Mouse (Mus musculus): ENCODE results near the gene Ear10.
"Not testable (repeated sequence)": the region's sequence is repeated elsewhere in the genome, so short reads cannot be mapped to it uniquely, and the experiment has no call there.

Ear10 gene

GRCm38 (mm10) chr14:43923459-43923858 is at the start of gene Ear10:
Gene Ear10, minus strand, starts transcription at chr14:43923559.
- not testable (repeated sequence) for DNase-seq

- not testable (repeated sequence) for DNase-seq
Observed at GRCm38 (mm10) chr14:43956769-43957168, 33.4 kb upstream of the Ear10 start, which contains the start of gene Ang5. Gene Ang5, plus strand, starts transcription at chr14:43957069.

- not testable (repeated sequence) for DNase-seq
Observed at GRCm38 (mm10) chr14:43955074-43955473, 31.7 kb upstream of the Ear10 start.

- DNase-seq = not testable (repeated sequence)
Observed at GRCm38 (mm10) chr14:43953382-43953781, 30.0 kb upstream of the Ear10 start.

- not testable (repeated sequence) for DNase-seq
Observed at GRCm38 (mm10) chr14:43933399-43933798, 10.0 kb upstream of the Ear10 start.

GRCm38 (mm10) chr14:43932991-43933390 is 9.6 kb upstream of the Ear10 start:
- DNase-seq = not testable (repeated sequence)

- DNase-seq = not testable (repeated sequence)
Observed at GRCm38 (mm10) chr14:43925404-43925950, 2.1 kb upstream of the Ear10 start.

GRCm38 (mm10) chr14:43924688-43925403 is 1.5 kb upstream of the Ear10 start, which contains the start of gene Gm8113:
Gene Gm8113, plus strand, starts transcription at chr14:43925390.
- peak; percentile 5 for DNase-seq

- DNase-seq = not testable (repeated sequence)
Observed at GRCm38 (mm10) chr14:43918214-43918613, 5.1 kb downstream of the Ear10 start.

GRCm38 (mm10) chr14:43898577-43898976 is 24.8 kb downstream of the Ear10 start:
- DNase-seq = not testable (repeated sequence)

GRCm38 (mm10) chr14:43895357-43895756 is 28.0 kb downstream of the Ear10 start:
- DNase-seq = not testable (repeated sequence)

GRCm38 (mm10) chr14:43891288-43891687 is 32.1 kb downstream of the Ear10 start:
- not testable (repeated sequence) for DNase-seq

- DNase-seq = not testable (repeated sequence)
Observed at GRCm38 (mm10) chr14:43886235-43886634, 37.1 kb downstream of the Ear10 start.

- not testable (repeated sequence) for DNase-seq
Observed at GRCm38 (mm10) chr14:43879966-43880545, 43.3 kb downstream of the Ear10 start.

GRCm38 (mm10) chr14:43877789-43878188 is 45.6 kb downstream of the Ear10 start:
- DNase-seq = not testable (repeated sequence)

GRCm38 (mm10) chr14:43875417-43875816 is 47.9 kb downstream of the Ear10 start, which contains the start of gene Ear1:
Gene Ear1, minus strand, starts transcription at chr14:43875517.
- not testable (repeated sequence) for DNase-seq

GRCm38 (mm10) chr14:43874862-43875261 is 48.5 kb downstream of the Ear10 start:
- DNase-seq = not testable (repeated sequence)

Measured in cerebellum, adult 9-11 months (tissue).